Mouse (Mus musculus): ENCODE data around the gene Mrpl39.

The Mrpl39 gene

GRCm38 (mm10) chr16:84744703-84745490, 9.4 kb upstream of the Mrpl39 start:
- no peak for DNase-seq (ENCODE audit: extremely low read depth, low read depth)

GRCm38 (mm10) chr16:84737358-84737757, 1.8 kb upstream of the Mrpl39 start:
- no peak for DNase-seq (ENCODE audit: extremely low read depth, low read depth)

DNA sequence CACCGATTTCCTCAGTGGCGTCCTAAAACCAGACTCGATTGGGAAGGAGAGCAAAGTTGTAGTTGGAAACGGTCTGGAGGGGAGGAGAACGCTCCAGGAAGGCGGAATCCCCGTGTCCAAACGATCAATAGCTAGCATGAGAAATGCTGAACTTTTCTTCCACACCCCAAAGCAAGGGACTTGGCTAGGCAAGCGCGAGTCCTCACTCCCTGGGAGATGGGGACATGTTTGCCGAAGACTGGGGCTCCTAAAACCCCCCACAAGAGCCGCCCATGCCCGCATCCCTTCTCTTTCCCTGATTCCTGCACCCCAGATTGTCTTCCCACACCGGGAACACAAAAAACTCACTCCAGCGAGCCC, 756 bp downstream of the Mrpl39 start:
- DNase-seq (ENCODE audit: extremely low read depth, low read depth): no peak

GRCm38 (mm10) chr16:84720670-84721069, 14.9 kb downstream of the Mrpl39 start:
- no peak for DNase-seq (ENCODE audit: extremely low read depth, low read depth)

DNA sequence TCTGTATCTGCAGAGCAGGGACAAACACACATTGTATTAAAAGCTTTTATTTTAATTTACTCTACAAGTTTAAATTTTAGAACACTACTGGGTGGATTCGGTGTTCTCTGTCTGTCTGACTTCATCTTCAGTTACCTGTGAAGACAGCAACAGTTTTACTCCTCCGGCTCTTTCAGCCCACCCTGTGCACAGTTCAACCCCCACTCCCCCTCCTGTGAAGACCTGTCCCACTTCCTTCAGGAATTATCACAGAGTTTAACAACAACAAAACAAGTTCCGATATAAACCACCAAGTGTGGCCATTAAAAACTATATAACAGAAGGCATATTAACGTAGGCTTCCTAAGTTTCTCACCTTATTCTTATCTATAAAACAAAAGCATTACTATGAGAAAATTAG, 17.3 kb downstream of the Mrpl39 start:
- DNase-seq (ENCODE audit: extremely low read depth, low read depth): no peak

DNA sequence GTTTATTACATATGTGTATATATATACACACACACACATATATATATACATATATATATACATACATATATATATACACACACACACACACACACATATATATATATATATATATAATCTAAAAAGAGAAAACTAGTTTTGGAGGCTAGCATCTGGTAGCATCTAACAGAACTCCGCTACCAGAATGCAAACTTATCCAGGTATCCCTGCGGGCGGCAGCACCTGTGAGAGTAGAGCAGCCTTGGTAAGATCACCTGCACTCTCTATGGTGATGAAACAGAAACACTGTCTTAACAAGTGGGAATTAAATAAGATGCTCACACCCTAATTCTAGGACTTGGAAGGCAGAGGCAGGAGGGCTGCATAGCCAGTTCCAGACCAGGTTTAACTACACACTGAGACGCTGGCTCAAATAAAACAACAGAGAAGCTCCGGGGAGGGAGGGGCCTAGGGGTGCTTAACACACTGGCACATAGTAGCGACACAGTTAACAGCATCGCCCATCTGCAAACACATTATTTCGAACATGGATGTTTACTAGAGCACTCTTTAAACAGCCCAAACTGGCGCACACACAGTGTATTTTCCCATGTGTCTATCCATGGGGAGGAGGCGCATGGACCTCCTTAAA, 17.8 kb downstream of the Mrpl39 start:
- no peak for DNase-seq (ENCODE audit: extremely low read depth, low read depth)

DNA sequence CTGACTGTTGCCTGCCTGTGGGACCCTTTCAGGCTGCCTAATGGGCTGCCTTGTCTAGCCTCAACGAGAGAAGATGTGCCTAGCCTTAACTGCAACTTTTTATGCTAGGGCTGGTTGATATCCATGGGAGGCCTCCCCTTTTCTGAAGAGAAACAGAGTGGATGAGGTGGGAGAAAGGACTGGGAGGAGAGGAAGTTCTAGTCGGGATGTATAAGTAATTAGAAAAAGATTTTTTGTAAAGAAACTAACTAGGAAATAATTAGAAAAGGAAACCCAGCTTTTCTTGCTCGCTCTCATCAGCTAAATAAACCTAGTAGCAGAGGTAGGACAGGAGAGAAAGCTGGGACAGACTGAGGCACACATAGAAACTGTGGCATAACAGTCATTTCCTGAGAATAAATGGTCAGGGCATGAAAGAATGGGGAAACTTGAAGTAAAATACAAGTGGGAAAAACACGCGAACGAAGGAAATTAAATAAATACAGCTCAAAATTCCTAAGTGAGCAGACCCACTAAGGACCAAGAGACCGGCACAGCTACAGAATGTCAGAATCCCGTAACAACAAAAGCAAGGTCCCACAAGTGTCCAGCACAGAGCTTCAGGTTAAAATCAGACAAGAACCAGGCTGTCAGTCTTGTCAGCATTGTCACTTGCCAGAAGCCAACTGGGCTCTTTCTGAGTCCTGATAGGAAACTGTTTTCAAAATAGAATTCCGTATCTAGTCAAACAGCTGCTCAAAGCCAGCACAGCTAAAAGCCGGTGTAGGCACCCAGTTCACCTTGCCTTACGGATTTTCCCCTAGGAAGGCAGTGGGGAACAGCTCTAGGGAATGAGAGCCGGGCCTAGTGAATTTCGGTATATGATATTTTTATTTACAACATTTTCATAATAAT, 18.6 kb downstream of the Mrpl39 start:
- DNase-seq (ENCODE audit: extremely low read depth, low read depth): no peak

GRCm38 (mm10) chr16:84716197-84716596, 19.3 kb downstream of the Mrpl39 start:
- DNase-seq (ENCODE audit: extremely low read depth, low read depth): no peak

- DNase-seq (ENCODE audit: extremely low read depth, low read depth): no peak
Observed at GRCm38 (mm10) chr16:84714978-84715377, 20.6 kb downstream of the Mrpl39 start.

DNA sequence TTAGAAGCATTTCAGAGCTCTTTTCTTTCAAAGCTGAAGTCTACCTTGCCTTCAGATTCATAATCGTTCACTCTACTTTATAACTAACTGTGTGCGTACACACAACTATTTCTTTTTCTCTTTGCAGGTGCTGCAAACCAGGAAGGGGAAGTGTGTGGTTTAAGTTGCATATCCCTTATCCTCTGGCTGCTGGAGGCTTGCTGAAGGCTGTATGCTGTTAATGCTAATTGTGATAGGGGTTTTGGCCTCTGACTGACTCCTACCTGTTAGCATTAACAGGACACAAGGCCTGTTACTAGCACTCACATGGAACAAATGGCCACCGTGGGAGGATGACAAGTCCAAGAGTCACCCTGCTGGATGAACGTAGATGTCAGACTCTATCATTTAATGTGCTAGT, 21.6 kb downstream of the Mrpl39 start:
- DNase-seq (ENCODE audit: extremely low read depth, low read depth): no peak

GRCm38 (mm10) chr16:84713156-84713555, 22.4 kb downstream of the Mrpl39 start:
- no peak for DNase-seq (ENCODE audit: extremely low read depth, low read depth)

GRCm38 (mm10) chr16:84708649-84709048, 26.9 kb downstream of the Mrpl39 start:
- no peak for DNase-seq (ENCODE audit: extremely low read depth, low read depth)

- no peak for DNase-seq (ENCODE audit: extremely low read depth, low read depth)
Observed at GRCm38 (mm10) chr16:84707802-84708201, 27.7 kb downstream of the Mrpl39 start.

DNA sequence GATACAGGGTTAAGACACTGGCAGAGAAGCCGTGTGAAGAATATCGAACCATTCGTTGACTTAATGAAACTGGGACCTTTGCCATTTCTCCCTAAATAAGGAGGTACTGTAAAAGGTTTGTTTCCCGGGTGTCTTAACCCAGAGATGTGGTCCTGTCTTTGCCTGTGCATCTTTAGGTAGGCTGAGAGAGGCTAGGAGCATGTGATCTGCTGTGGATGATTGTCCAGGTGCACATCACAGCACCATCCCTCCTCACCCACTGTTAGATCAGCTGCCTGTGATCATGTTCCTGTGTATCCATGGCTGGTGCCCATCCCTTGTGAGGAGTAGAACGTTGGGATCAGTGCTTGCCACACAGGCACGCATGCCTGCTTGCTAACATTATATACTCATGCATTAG, 29.0 kb downstream of the Mrpl39 start:
- no peak for DNase-seq (ENCODE audit: extremely low read depth, low read depth)

GRCm38 (mm10) chr16:84705507-84705906, 30.0 kb downstream of the Mrpl39 start:
- DNase-seq (ENCODE audit: extremely low read depth, low read depth): no peak

- no peak for DNase-seq (ENCODE audit: extremely low read depth, low read depth)
Observed at GRCm38 (mm10) chr16:84704661-84705240, 30.8 kb downstream of the Mrpl39 start.

- DNase-seq (ENCODE audit: extremely low read depth, low read depth): no peak
Observed at GRCm38 (mm10) chr16:84703769-84704660, 31.5 kb downstream of the Mrpl39 start.

GRCm38 (mm10) chr16:84703129-84703768, 32.3 kb downstream of the Mrpl39 start:
- DNase-seq (ENCODE audit: extremely low read depth, low read depth): no peak

DNA sequence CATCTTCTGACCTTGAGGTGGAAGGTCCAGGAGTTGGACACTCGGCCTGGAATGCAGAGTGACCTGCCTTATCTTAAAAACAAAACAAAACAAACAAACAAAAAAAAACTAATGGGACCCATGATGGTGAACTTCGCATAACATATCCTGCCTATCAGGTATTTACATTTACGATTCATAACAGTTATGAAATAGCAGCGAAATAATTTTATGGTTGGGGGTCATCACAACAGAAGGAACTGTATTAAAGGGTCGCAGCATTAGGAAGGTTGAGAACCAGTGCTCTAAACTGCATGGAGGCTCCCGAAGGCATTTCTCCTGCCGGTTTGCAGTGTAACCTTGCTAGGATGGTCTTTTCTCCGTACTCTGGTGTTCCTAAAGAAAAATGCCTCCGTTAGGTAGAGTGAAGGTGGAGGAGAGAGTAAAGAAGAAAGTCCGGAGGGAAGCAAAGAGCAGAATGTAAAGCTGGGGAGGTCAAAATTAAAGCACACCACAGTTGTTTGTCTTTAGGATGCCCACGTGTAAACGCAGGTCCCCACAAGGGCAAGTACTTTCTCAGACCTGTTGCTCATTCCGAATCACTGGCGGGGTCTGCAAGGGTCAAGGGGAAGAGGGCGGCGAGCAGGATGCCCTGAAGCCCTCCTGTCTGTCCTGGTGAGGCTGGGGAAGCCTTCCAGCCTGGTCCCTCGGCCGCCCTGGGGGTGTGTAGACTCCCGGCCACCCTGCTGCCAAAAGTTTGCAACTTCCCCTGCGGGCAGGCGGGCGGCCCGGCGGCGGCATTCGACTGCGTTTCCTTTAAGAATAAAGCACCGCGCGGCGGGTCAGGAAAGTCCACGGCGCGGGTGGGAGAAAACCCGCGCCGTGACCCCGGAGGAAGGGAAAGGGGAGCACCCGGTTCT, 33.1 kb downstream of the Mrpl39 start:
- DNase-seq (ENCODE audit: extremely low read depth, low read depth): no peak
